Comparison of ENCODE assay signal across 8 mouse cellular contexts in genomic region chr7:78846737-78847434, GRCm38 (mm10). TPM values are rescaled to one million over a fixed set of nuclear protein-coding genes. Genes with fewer than 3 reads are reported as not detected.
DNase-seq lines count a peak whose midpoint lies in the region; ATAC-seq lines count a peak whose summit lies in the region.

TSS of gene Det1 (minus strand) at chr7:78847263.

- H3K4me2 ChIP-seq in hindbrain, embryonic 14.5 days (replicated peaks), result peak within 1 kb of the TSS; percentile 81

- H3K9me3 ChIP-seq in hindbrain, embryonic 14.5 days (ENCODE audit: control insufficient read depth, low read length), result no peaks in the 10 kb centered on the region

- ATAC-seq in hindbrain, embryonic 14.5 days (ENCODE audit: low FRiP score), result peak; percentile 93

- under 1% methylated on average over 51 of the region's 54 CpGs for WGBS in hindbrain, embryonic 14.5 days

- 0 out of 2 replicates have a peak, but pooled peaks cover 3% of the 10 kb centered on the region for H3K27me3 ChIP-seq in hindbrain, embryonic 14.5 days (ENCODE audit: control insufficient read depth, insufficient read depth, low read length)

- H3K4me3 ChIP-seq in hindbrain, embryonic 14.5 days (replicated peaks; ENCODE audit: low read length), result peak within 1 kb of the TSS; percentile 91

- H3K36me3 ChIP-seq in hindbrain, embryonic 14.5 days (replicated peaks; ENCODE audit: control insufficient read depth, insufficient read depth), result peaks cover 22% of the 10 kb centered on the region

- peak within 1 kb of the TSS; percentile 83 for H3K27ac ChIP-seq in hindbrain, embryonic 14.5 days

- H3K4me1 ChIP-seq in hindbrain, embryonic 14.5 days (replicated peaks; ENCODE audit: control insufficient read depth, insufficient read depth, low read length), result peaks cover 9% of the 10 kb centered on the region

- peak within 1 kb of the TSS; percentile 90 for H3K9ac ChIP-seq in hindbrain, embryonic 14.5 days

- peak; percentile 93 for DNase-seq in R1 (ENCODE audit: low read depth, low spot score)
- DNase-seq in cerebellum, postnatal 25 days, result peak; percentile 93 to 96
- DNase-seq in frontal cortex, postnatal 25 days (ENCODE audit: low spot score in 2 of 2), result peak; percentile 83 to 85
- DNase-seq in hindbrain, embryonic 14.5 days (ENCODE audit: low spot score), result peak; percentile 96
- DNase-seq in layer of hippocampus, postnatal 36 days, result peak; percentile 89 to 90
- DNase-seq in lung, postnatal 36 days, result peak; percentile 95
- DNase-seq in retina, postnatal 1 day, result peak; percentile 94
- peak; percentile 85 for DNase-seq in urinary bladder, adult 18-20 months (ENCODE audit: low spot score in 2 of 2)

RNA-seq across cellular contexts. Expression of gene Det1, which starts in this region (rescaled TPM):
- 12.7 and 13.5 TPM in 2 replicates for polyA plus RNA-seq in hindbrain, embryonic 14.5 days (2014; fragmentation: Nextera tagmentation; extraction: Ambion mirVana)
- 1 to 10 TPM; 7.0 to 7.6 TPM for total RNA-seq in layer of hippocampus, postnatal 36 days (2021)

Comparison
In these comparisons a context has a peak if more than half of its experiments do, and no peak if none do; other contexts are left out.
1. Peak in every context shown above with its lines: DNase-seq, ATAC-seq, H3K4me3 ChIP-seq and H3K27ac ChIP-seq.